Mouse (Mus musculus) kidney, postnatal 0 days (tissue): ENCODE measurements around the gene Adcy7. TPM values are rescaled to one million over a fixed set of nuclear protein-coding genes. Genes with fewer than 3 reads are reported as not detected.

Experiments
- ATAC-seq: fragments of 200-750 bp; cut with Nextera tagmentation; replicated peaks from 2 replicates; pipeline ENCODE4 v1.8.0; 2017; ENCODE audit warnings: low read depth, moderate number of reproducible peaks, moderate TSS enrichment, moderate library complexity; ENCODE audit not compliant: low FRiP score
- DNase-seq: peaks from one replicate; pipeline ENCODE4 v3.0.0-alpha.2; 2016; ENCODE audit warnings: low spot score
- H3K27ac ChIP-seq: fragments of 300-500 bp; sonication (generic); 2 replicates; pipeline ENCODE4 v1.5.1; 2014; ENCODE audit warnings: mild to moderate bottlenecking
- H3K27me3 ChIP-seq: fragments of 300-500 bp; sonication (generic); 2 replicates; pipeline ENCODE4 v1.6.1; 2014; ENCODE audit warnings: low read length, mixed read lengths; ENCODE audit not compliant: insufficient read depth
- H3K36me3 ChIP-seq: fragments of 300-500 bp; sonication (generic); 2 replicates; pipeline ENCODE4 v1.6.1; 2014; ENCODE audit warnings: low read length, mixed read lengths; ENCODE audit not compliant: insufficient read depth
- H3K4me1 ChIP-seq: fragments of 300-500 bp; sonication (generic); replicated peaks from 2 replicates; pipeline ENCODE4 v1.6.1; 2014; ENCODE audit warnings: antibody characterized with exemption, low read length, mixed read lengths; ENCODE audit not compliant: insufficient read depth
- H3K4me2 ChIP-seq: fragments of 300-500 bp; sonication (generic); 2 replicates; pipeline ENCODE4 v1.6.1; 2014; ENCODE audit warnings: mild to moderate bottlenecking, low read length, moderate library complexity, mixed read lengths
- H3K4me3 ChIP-seq: fragments of 300-500 bp; sonication (generic); replicated peaks from 2 replicates; pipeline ENCODE4 v1.5.1; 2014; ENCODE audit warnings: low read depth, low read length
- H3K9ac ChIP-seq: fragments of 300-500 bp; sonication (generic); 2 replicates; pipeline ENCODE4 v1.6.1; 2014; ENCODE audit warnings: low read depth, low read length
- H3K9me3 ChIP-seq: fragments of 300-500 bp; sonication (generic); replicated peaks from 2 replicates; pipeline ENCODE4 v1.6.1; 2016; ENCODE audit warnings: low read length, inconsistent platforms, mixed read lengths
- CTCF ChIP-seq: IDR thresholded peaks from 2 replicates; pipeline ENCODE4 v1.5.1; 2016; ENCODE audit warnings: antibody characterized with exemption, low read depth, mild to moderate bottlenecking, moderate library complexity
- WGBS: fragments of 180-500 bp; shearing (Covaris S2); extraction: QIAGEN DNeasy Blood & Tissue Kit; methylation state at CpG from one replicate; pipeline ENCODE4 v1.1.7; 2014; 5-methylcytosine and 5-hydroxymethylcytosine counted together
- polyA plus RNA-seq: library from polyadenylated mRNA; unstranded; fragments of >200 nt; fragmentation: Nextera tagmentation; extraction: Ambion mirVana; gene quantifications from 2 replicates; pipeline ENCODE4 v1.2.1, GENCODE M21; 2015

Gene Adcy7
- polyA plus RNA-seq, 1 experiment from 2014 or later: 4.3 TPM

DNA sequence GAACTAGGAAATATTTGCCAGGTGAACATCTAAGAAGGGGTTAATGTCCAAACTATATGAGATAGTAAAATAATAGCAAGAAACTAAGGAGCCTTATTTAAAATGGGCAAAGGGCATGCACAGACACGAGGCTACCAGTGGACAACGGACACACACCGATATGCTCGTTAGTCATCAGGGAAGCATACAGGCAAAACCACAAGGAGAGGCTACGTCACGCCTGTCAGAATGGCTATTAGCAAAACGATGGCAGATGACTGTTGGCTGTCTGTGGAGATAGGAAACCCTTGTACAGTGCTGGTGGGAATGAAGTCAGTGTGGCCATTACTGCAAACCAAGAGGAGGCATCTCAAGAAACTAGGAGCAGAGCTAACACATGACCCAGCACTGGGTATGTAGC, 8.7 kb downstream of the Adcy7 start:
- H3K36me3 ChIP-seq: no peaks in the 10 kb centered on the region
- no peaks in the 10 kb centered on the region for H3K9me3 ChIP-seq
- H3K27ac ChIP-seq: no peak overlapping the region
- 76% methylated on average over 7 of the region's 7 CpGs for WGBS
- no peak for TF ChIP-seq CTCF
- H3K4me3 ChIP-seq: no peak overlapping the region
- H3K27me3 ChIP-seq: no peaks in the 10 kb centered on the region
- ATAC-seq (no peak), DNase-seq (no peak)
- no peaks in the 10 kb centered on the region for H3K4me1 ChIP-seq
- H3K9ac ChIP-seq: no peak overlapping the region
- no peak overlapping the region for H3K4me2 ChIP-seq

- TF ChIP-seq CTCF: no peak
Measured at GRCm38 (mm10) chr8:88282684-88283083, 10.5 kb downstream of the Adcy7 start.

DNA sequence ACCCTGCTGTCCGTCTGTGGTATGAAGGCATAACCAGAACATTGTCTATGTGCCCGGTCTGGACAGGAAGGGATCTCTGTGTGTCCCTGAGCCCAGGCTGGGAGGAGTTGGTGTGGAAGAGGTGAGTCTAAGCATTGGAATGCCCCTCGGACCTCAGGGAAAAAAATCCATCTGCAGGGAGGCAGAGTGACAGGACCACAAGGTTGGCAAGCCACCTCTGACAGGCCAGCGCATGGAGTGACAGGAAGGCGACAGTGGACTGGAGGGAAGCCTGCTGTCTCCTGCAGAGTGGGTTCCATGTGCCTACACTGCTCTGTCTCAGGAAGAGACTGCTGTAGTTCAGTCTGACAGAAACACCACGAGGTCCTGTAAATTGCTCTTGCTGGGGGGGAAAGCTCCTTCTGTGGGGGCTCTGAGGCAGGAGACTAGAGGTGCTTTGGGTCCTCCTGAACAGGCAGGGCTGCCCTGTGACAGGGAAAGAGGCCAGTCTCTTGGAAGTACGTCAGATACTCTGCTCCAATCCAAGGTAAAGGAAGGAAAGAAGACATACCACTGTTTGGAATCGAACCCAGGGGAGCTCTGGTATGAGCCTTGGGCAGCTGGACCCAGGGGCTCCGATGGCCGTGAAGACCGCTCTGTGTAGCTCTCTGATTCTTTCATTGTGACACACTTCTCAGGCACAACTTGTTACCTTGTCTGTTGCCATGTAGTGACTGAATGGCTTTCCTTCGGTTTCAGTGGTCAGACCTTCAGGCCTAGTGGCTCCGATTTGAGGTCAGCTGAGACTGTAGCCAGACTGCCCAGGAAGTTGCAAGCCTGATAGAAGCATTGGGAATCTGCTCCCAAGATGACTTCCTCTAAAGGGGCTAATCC, 11.3 kb downstream of the Adcy7 start:
- Histone ChIP-seq H3K4me3 (no peak overlapping the region), H3K9ac (no peak overlapping the region), H3K27ac (no peak overlapping the region), H3K9me3 (no peaks in the 10 kb centered on the region), H3K4me2 (no peak overlapping the region), H3K4me1 (no peaks in the 10 kb centered on the region), H3K27me3 (no peaks in the 10 kb centered on the region), H3K36me3 (no peaks in the 10 kb centered on the region)
- ATAC-seq: no peak
- WGBS: 78% methylated on average over 13 of the region's 13 CpGs
- DNase-seq: no peak
- TF ChIP-seq CTCF: no peak

More at GRCm38 (mm10) chr8:88282684-88283083, 10.5 kb downstream of the Adcy7 start:
- Histone ChIP-seq H3K27me3 (no peaks in the 10 kb centered on the region), H3K4me3 (no peak overlapping the region), H3K4me1 (no peaks in the 10 kb centered on the region), H3K9ac (no peak overlapping the region), H3K9me3 (no peaks in the 10 kb centered on the region), H3K36me3 (no peaks in the 10 kb centered on the region), H3K27ac (no peak overlapping the region), H3K4me2 (no peak overlapping the region)
- ATAC-seq (no peak), DNase-seq (no peak)
- 34% methylated on average over 8 of the region's 8 CpGs for WGBS

DNA sequence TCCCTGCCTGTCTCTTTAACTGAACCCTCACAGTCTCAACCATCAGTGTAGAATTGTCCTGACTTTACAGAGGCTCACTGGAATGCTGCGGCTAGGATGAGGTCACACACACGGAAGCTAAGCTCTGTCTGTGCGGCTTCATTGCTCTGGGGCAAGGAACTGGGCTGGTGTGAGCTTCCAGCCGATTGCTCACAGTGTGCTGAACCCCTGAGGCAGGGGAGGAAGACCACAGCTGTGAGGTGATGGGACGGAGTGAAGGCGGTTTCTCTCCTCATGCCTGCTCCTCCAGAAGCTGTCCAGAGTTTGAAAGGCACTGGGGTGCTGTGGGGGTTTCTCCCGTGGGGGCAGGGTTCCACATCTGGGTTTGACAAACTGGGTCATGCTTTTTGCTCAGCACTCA, 12.5 kb downstream of the Adcy7 start:
- no peaks in the 10 kb centered on the region for H3K27me3 ChIP-seq
- ATAC-seq (no peak; the same call in 1 of the 2 replicates), DNase-seq (peak; percentile 57)
- no peak overlapping the region for H3K27ac ChIP-seq
- no peak overlapping the region for H3K4me2 ChIP-seq
- no peak overlapping the region for H3K9ac ChIP-seq
- H3K4me3 ChIP-seq: no peak overlapping the region
- no peaks in the 10 kb centered on the region for H3K4me1 ChIP-seq
- TF ChIP-seq CTCF: no peak
- 40% methylated on average over 7 of the region's 7 CpGs for WGBS
- H3K36me3 ChIP-seq: no peaks in the 10 kb centered on the region
- H3K9me3 ChIP-seq: no peaks in the 10 kb centered on the region

DNA sequence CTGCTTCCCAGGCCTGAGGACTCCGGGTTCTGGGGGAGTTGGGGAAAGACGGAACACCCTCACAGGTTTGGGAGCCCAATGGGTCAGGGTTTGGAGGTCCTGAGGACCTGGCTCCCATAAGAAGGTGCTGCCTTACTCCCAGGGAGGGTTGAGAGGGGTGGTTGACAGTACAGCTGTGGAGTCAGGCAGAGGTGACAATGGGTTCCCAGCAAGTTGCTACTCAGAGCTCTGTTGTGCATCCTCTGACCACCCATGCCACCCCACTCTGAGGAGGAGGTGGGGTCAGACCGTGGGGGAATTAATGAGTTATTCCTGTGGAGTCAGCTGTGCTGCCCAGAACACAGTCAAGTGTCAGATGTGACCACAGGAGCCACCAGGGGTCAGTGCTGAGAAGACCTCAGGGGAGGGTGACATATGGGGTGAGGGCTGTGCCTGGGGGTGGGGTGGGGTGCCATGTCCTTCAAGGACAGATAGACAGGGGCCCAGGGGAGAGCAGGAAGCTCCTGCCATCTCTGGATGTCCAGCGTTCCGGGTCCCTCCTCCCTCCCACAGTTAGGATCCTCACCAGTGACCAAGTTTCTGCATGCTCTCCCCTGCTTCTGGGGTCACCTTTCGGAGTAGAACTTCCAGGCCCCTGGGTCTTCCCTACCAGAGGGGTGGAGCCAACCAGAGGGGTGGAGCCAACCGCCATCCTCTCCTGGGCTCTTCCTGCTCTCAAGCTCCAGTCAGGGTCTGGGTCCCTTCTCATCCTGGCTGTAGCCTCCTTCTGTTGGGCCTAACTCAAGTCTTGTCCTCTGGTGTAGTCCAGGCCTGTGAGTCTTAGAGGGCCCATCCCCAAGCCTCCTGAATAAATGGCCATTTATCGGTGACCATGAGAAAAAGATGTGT, 13.5 kb downstream of the Adcy7 start:
- 0 out of 2 replicates have a peak, but pooled peaks have one; percentile 26 for ATAC-seq
- TF ChIP-seq CTCF: peak; percentile 31; the same call in 1 of the 2 replicates
- H3K9me3 ChIP-seq: no peaks in the 10 kb centered on the region

GRCm38 (mm10) chr8:88286421-88286960, 14.3 kb downstream of the Adcy7 start:
- Histone ChIP-seq H3K4me3 (no peak overlapping the region), H3K36me3 (no peaks in the 10 kb centered on the region), H3K4me1 (no peaks in the 10 kb centered on the region), H3K27ac (no peak overlapping the region), H3K9ac (no peak overlapping the region), H3K4me2 (no peak overlapping the region), H3K27me3 (no peaks in the 10 kb centered on the region), H3K9me3 (no peaks in the 10 kb centered on the region)
- WGBS: 85% methylated on average over 14 of the region's 14 CpGs
- ATAC-seq: no peak
- no peak for DNase-seq
- no peak for TF ChIP-seq CTCF

More for the DNA sequence above, 13.5 kb downstream of the Adcy7 start:
- WGBS: 81% methylated on average over 8 of the region's 8 CpGs
- Histone ChIP-seq H3K4me2 (no peak overlapping the region), H3K27me3 (no peaks in the 10 kb centered on the region), H3K4me3 (no peak overlapping the region), H3K36me3 (no peaks in the 10 kb centered on the region), H3K4me1 (no peaks in the 10 kb centered on the region), H3K27ac (no peak overlapping the region), H3K9ac (no peak overlapping the region)
- DNase-seq: no peak
